Mouse (Mus musculus) liver, postnatal 0 days (tissue): ENCODE measurements around the gene Stk11ip.

Experiments
- CTCF ChIP-seq: sonication (generic); IDR thresholded peaks from 2 replicates; pipeline ENCODE4 v1.5.1; 2016; ENCODE audit warnings: antibody characterized with exemption, low read depth
- EP300 ChIP-seq: IDR thresholded peaks from 2 replicates; pipeline ENCODE4 v1.6.1; 2016; ENCODE audit warnings: antibody characterized with exemption, low read depth, mild to moderate bottlenecking

DNA sequence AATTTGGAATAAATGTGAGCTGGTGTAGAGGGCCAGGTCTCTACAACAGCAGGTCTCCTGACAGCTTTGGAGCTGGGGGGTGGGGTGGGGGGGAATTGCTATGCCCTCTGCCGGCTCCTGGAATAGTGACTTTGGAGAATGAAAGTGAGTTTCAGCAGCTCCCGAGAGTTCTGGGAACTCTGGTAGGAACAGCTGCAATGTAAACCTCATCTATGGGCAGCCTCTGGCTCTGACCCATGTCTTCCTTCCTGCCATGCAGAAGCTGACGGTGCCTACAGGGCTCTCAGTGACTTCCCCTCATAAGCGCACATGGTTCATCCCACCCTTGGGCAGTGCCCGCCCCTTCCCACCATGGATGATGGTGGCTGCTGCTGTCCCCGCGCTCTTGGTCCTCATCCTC is 34.4 kb downstream of the Stk11ip start:
- TF ChIP-seq CTCF (no peak), EP300 (no peak)
